Mouse (Mus musculus): ENCODE data around the gene Kdm5b.

DNA sequence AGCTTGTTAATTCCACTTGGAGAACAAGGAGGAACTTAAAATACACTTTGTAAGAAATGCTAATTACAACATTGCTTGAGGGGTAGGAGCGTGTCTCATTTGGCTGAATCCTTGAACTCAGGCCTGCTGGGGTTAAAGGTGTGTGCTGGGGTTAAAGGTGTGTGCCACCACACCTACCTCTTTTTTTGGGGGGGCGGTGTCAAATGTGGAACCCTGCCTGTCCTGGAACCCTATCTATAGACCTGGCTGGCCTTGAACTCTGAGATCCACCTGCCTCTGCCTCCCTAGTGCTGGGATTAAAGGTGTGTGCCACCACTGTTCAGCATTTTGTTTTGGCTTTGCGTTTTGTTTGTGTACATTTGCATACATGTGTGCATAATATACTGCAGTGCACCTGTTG is 3.8 kb downstream of the Kdm5b start:
- TF ChIP-seq ZNF384 (IDR thresholded peaks at IDR 0.05; ENCODE audit: low read depth, low read length) (no peak), HCFC1 (IDR thresholded peaks at IDR 0.05; ENCODE audit: borderline replicate concordance, insufficient read depth, low read length) (no peak)
